Mouse (Mus musculus) forebrain, embryonic 13.5 days (tissue): ENCODE measurements around the gene Otud7a. TPM values are rescaled to one million over a fixed set of nuclear protein-coding genes. Genes with fewer than 3 reads are reported as not detected.

Source experiments
- ATAC-seq: fragments of 200-750 bp; cut with Nextera tagmentation; 2 replicates; pipeline ENCODE4 v1.8.0; 2017
- H3K27ac ChIP-seq: fragments of 300-500 bp; sonication (generic); 2 replicates; pipeline ENCODE4 v1.5.1; 2015; ENCODE audit warnings: inconsistent platforms, mild to moderate bottlenecking, moderate library complexity
- H3K27me3 ChIP-seq: fragments of 300-500 bp; sonication (generic); 2 replicates; pipeline ENCODE4 v1.6.1; 2015; ENCODE audit warnings: mild to moderate bottlenecking, inconsistent platforms
- H3K36me3 ChIP-seq: fragments of 300-500 bp; sonication (generic); 2 replicates; pipeline ENCODE4 v1.6.1; 2015; ENCODE audit warnings: mild to moderate bottlenecking, inconsistent platforms; ENCODE audit not compliant: poor library complexity, severe bottlenecking
- H3K4me1 ChIP-seq: fragments of 300-500 bp; sonication (generic); 2 replicates; pipeline ENCODE4 v1.6.1; 2015; ENCODE audit warnings: inconsistent platforms
- H3K4me2 ChIP-seq: fragments of 300-500 bp; sonication (generic); 2 replicates; pipeline ENCODE4 v1.6.1; 2015; ENCODE audit warnings: inconsistent platforms, mild to moderate bottlenecking, moderate library complexity
- H3K4me3 ChIP-seq: fragments of 300-500 bp; sonication (generic); 2 replicates; pipeline ENCODE4 v1.5.1; 2015; ENCODE audit warnings: mild to moderate bottlenecking, inconsistent platforms
- H3K9ac ChIP-seq: fragments of 300-500 bp; sonication (generic); 2 replicates; pipeline ENCODE4 v1.6.1; 2015; ENCODE audit warnings: mild to moderate bottlenecking, inconsistent platforms
- H3K9me3 ChIP-seq: fragments of 300-500 bp; sonication (generic); replicated peaks from 2 replicates; pipeline ENCODE4 v1.6.1; 2016; ENCODE audit warnings: inconsistent platforms
- WGBS: fragments of 180-500 bp; shearing (Covaris S2); methylation state at CpG from one replicate; pipeline ENCODE4 v1.1.7; 2015; 5-methylcytosine and 5-hydroxymethylcytosine counted together
- polyA plus RNA-seq: library from polyadenylated mRNA; unstranded; fragments of >200 nt; fragmentation: Nextera tagmentation; extraction: Ambion mirVana; gene quantifications from 2 replicates; pipeline ENCODE4 v1.2.1, GENCODE M21; 2015

Gene Otud7a
- polyA plus RNA-seq, 1 experiment from 2014 or later = 1.8 TPM

GRCm38 (mm10) chr7:63725040-63725729, 280.6 kb downstream of the Otud7a start:
- WGBS = 49% methylated on average over 6 of the region's 6 CpGs
- Histone ChIP-seq H3K4me1 (no peaks in the 10 kb centered on the region), H3K27me3 (no peaks in the 10 kb centered on the region), H3K4me3 (no peak overlapping the region), H3K4me2 (no peak overlapping the region), H3K36me3 (no peaks in the 10 kb centered on the region), H3K9me3 (no peaks in the 10 kb centered on the region), H3K27ac (no peak overlapping the region), H3K9ac (no peak overlapping the region)
- peak; percentile 79 for ATAC-seq

GRCm38 (mm10) chr7:63729605-63730004, 285.1 kb downstream of the Otud7a start:
- Histone ChIP-seq H3K9me3 (no peaks in the 10 kb centered on the region), H3K27ac (no peak overlapping the region), H3K27me3 (no peaks in the 10 kb centered on the region), H3K4me1 (no peaks in the 10 kb centered on the region), H3K4me2 (no peak overlapping the region), H3K36me3 (0 out of 2 replicates have a peak, but pooled peaks cover 5% of the 10 kb centered on the region), H3K9ac (no peak overlapping the region), H3K4me3 (no peak overlapping the region)
- WGBS = 92% methylated on average over 5 of the region's 5 CpGs
- ATAC-seq = no peak

- no peak overlapping the region for H3K27ac ChIP-seq
- no peak overlapping the region for H3K9ac ChIP-seq
- H3K9me3 ChIP-seq = no peaks in the 10 kb centered on the region
- 0 out of 2 replicates have a peak, but pooled peaks cover 5% of the 10 kb centered on the region for H3K36me3 ChIP-seq
- no peak for ATAC-seq
- no peaks in the 10 kb centered on the region for H3K27me3 ChIP-seq
- H3K4me3 ChIP-seq = no peak overlapping the region
- H3K4me2 ChIP-seq = no peak overlapping the region
- H3K4me1 ChIP-seq = no peaks in the 10 kb centered on the region
Observed at GRCm38 (mm10) chr7:63730012-63730411, 285.5 kb downstream of the Otud7a start.

GRCm38 (mm10) chr7:63737725-63738124, 293.2 kb downstream of the Otud7a start:
- Histone ChIP-seq H3K4me1 (no peaks in the 10 kb centered on the region), H3K9me3 (no peaks in the 10 kb centered on the region), H3K36me3 (no peaks in the 10 kb centered on the region), H3K9ac (no peak overlapping the region), H3K27me3 (no peaks in the 10 kb centered on the region), H3K4me2 (no peak overlapping the region), H3K4me3 (no peak overlapping the region), H3K27ac (no peak overlapping the region)
- ATAC-seq = peak; percentile 53; the same call in 1 of the 2 replicates
- WGBS = 60% methylated on average over 4 of the region's 4 CpGs

- no peak overlapping the region for H3K27ac ChIP-seq
- 89% methylated on average over 1 of the region's 1 CpGs for WGBS
- no peak overlapping the region for H3K9ac ChIP-seq
- H3K4me3 ChIP-seq = no peak overlapping the region
- H3K27me3 ChIP-seq = no peaks in the 10 kb centered on the region
- no peaks in the 10 kb centered on the region for H3K9me3 ChIP-seq
- no peak overlapping the region for H3K4me2 ChIP-seq
- H3K36me3 ChIP-seq = no peaks in the 10 kb centered on the region
- no peaks in the 10 kb centered on the region for H3K4me1 ChIP-seq
- ATAC-seq = peak; percentile 19; the same call in 1 of the 2 replicates
Observed at GRCm38 (mm10) chr7:63738142-63738541, 293.6 kb downstream of the Otud7a start.

GRCm38 (mm10) chr7:63743116-63743515, 298.6 kb downstream of the Otud7a start:
- H3K4me3 ChIP-seq = no peak overlapping the region
- no peaks in the 10 kb centered on the region for H3K27me3 ChIP-seq
- WGBS = 100% methylated on average over 1 of the region's 1 CpGs
- H3K9ac ChIP-seq = no peak overlapping the region
- H3K36me3 ChIP-seq = no peaks in the 10 kb centered on the region
- H3K9me3 ChIP-seq = no peaks in the 10 kb centered on the region
- no peak overlapping the region for H3K4me2 ChIP-seq
- ATAC-seq = no peak
- no peak overlapping the region for H3K27ac ChIP-seq
- H3K4me1 ChIP-seq = no peaks in the 10 kb centered on the region

- ATAC-seq = no peak; the same call in 1 of the 2 replicates
- WGBS = 42% methylated on average over 4 of the region's 4 CpGs
Observed at GRCm38 (mm10) chr7:63752081-63752480, 307.5 kb downstream of the Otud7a start.

GRCm38 (mm10) chr7:63753274-63753751, 308.8 kb downstream of the Otud7a start:
- H3K4me2 ChIP-seq = peak overlapping the region; percentile 31
- H3K9ac ChIP-seq = 0 out of 2 replicates have a peak overlapping the region, but pooled peaks have one; percentile 3
- H3K27me3 ChIP-seq = peaks cover 45% of the 10 kb centered on the region
- H3K4me1 ChIP-seq = peaks cover 34% of the 10 kb centered on the region
- H3K27ac ChIP-seq = 0 out of 2 replicates have a peak overlapping the region, but pooled peaks have one; percentile 17
- H3K4me3 ChIP-seq = no peak overlapping the region
- WGBS = 13% methylated on average over 6 of the region's 6 CpGs
- no peaks in the 10 kb centered on the region for H3K9me3 ChIP-seq
- H3K36me3 ChIP-seq = no peaks in the 10 kb centered on the region
- peak; percentile 28 for ATAC-seq

More at GRCm38 (mm10) chr7:63752081-63752480, 307.5 kb downstream of the Otud7a start:
- Histone ChIP-seq H3K27me3 (peaks cover 33% of the 10 kb centered on the region), H3K4me1 (peaks cover 22% of the 10 kb centered on the region), H3K4me2 (no peak overlapping the region), H3K27ac (no peak overlapping the region), H3K9ac (no peak overlapping the region), H3K9me3 (no peaks in the 10 kb centered on the region), H3K4me3 (no peak overlapping the region), H3K36me3 (no peaks in the 10 kb centered on the region)

GRCm38 (mm10) chr7:63754573-63755475, 310.3 kb downstream of the Otud7a start:
- 2% methylated on average over 43 of the region's 43 CpGs for WGBS
- Histone ChIP-seq H3K4me2 (peak overlapping the region; percentile 94), H3K4me1 (peaks cover 42% of the 10 kb centered on the region), H3K27ac (no peak overlapping the region), H3K27me3 (peaks cover 60% of the 10 kb centered on the region), H3K4me3 (peak overlapping the region; percentile 45), H3K36me3 (no peaks in the 10 kb centered on the region), H3K9me3 (no peaks in the 10 kb centered on the region), H3K9ac (peak overlapping the region; percentile 70)
- ATAC-seq = 0 out of 2 replicates have a peak, but pooled peaks have one; percentile 28

GRCm38 (mm10) chr7:63755476-63755948, 311.0 kb downstream of the Otud7a start:
- peak overlapping the region; percentile 45 for H3K4me3 ChIP-seq
- H3K27ac ChIP-seq = no peak overlapping the region
- under 1% methylated on average over 13 of the region's 13 CpGs for WGBS

GRCm38 (mm10) chr7:63757136-63757677, 312.7 kb downstream of the Otud7a start:
- H3K9me3 ChIP-seq = no peaks in the 10 kb centered on the region
- no peaks in the 10 kb centered on the region for H3K36me3 ChIP-seq
- peak overlapping the region; percentile 75 for H3K4me2 ChIP-seq
- H3K9ac ChIP-seq = peak overlapping the region; percentile 55
- peak overlapping the region; percentile 48 for H3K4me3 ChIP-seq
- peaks cover 42% of the 10 kb centered on the region for H3K4me1 ChIP-seq
- ATAC-seq = no peak
- peaks cover 76% of the 10 kb centered on the region for H3K27me3 ChIP-seq
- 2% methylated on average over 25 of the region's 25 CpGs for WGBS
- no peak overlapping the region for H3K27ac ChIP-seq

More at GRCm38 (mm10) chr7:63755476-63755948, 311.0 kb downstream of the Otud7a start:
- peak; percentile 31 for ATAC-seq
- peaks cover 42% of the 10 kb centered on the region for H3K4me1 ChIP-seq
- H3K4me2 ChIP-seq = peak overlapping the region; percentile 94
- no peaks in the 10 kb centered on the region for H3K36me3 ChIP-seq
- H3K27me3 ChIP-seq = peaks cover 65% of the 10 kb centered on the region
- peak overlapping the region; percentile 70 for H3K9ac ChIP-seq
- no peaks in the 10 kb centered on the region for H3K9me3 ChIP-seq
